9 mouse cellular contexts compared by ENCODE assay signal in genomic region chr7:125392536-125392935, GRCm38 (mm10). TPM values are rescaled to one million over a fixed set of nuclear protein-coding genes. Genes with fewer than 3 reads are reported as not detected.
DNase-seq lines count a peak whose midpoint lies in the region; ATAC-seq and TF ChIP-seq lines count a peak whose summit lies in the region.
"Had no signal": no experiment of that assay in that cellular context is flagged by ENCODE, and none has a peak within 500 bp of the region (broad histone marks: within the 10 kb centered on the region; RNA-seq: fewer than 3 reads in every experiment).

No protein-coding gene starts in this region.

- H3K36me3 ChIP-seq in forebrain, embryonic 11.5 days (ENCODE audit: control insufficient read depth, insufficient read depth, low read length): no peaks in the 10 kb centered on the region
- no peaks in the 10 kb centered on the region for H3K36me3 ChIP-seq in forebrain, postnatal 0 days (ENCODE audit: insufficient read depth)
- no peaks in the 10 kb centered on the region for H3K36me3 ChIP-seq in hindbrain, embryonic 15.5 days
- H3K36me3 ChIP-seq: liver, embryonic 13.5 days had no signal

- no peaks in the 10 kb centered on the region for H3K4me1 ChIP-seq in forebrain, embryonic 11.5 days (replicated peaks; ENCODE audit: control insufficient read depth, insufficient read depth, low read length)
- H3K4me1 ChIP-seq in forebrain, postnatal 0 days (ENCODE audit: insufficient read depth): no peaks in the 10 kb centered on the region
- peaks cover 13% of the 10 kb centered on the region for H3K4me1 ChIP-seq in hindbrain, embryonic 15.5 days (replicated peaks)

- H3K9ac ChIP-seq in forebrain, embryonic 11.5 days (ENCODE audit: low read length): peak overlapping the region; percentile 72; the same call in 1 of the 2 replicates
- H3K9ac ChIP-seq in forebrain, postnatal 0 days: no peak overlapping the region
- H3K9ac ChIP-seq in hindbrain, embryonic 15.5 days: no peak overlapping the region
- H3K9ac ChIP-seq: liver, embryonic 13.5 days had no signal

- no peak overlapping the region for H3K4me3 ChIP-seq in forebrain, embryonic 11.5 days (ENCODE audit: low read depth, low read length)
- no peak overlapping the region for H3K4me3 ChIP-seq in forebrain, postnatal 0 days (ENCODE audit: low read depth, low read length)
- no peak overlapping the region for H3K4me3 ChIP-seq in gastrocnemius, adult 2 months
- no peak overlapping the region for H3K4me3 ChIP-seq in hindbrain, embryonic 15.5 days

- no peak for TF ChIP-seq CTCF in forebrain, postnatal 0 days (IDR thresholded peaks at IDR 0.05; ENCODE audit: low read depth)
- TF ChIP-seq CTCF in gastrocnemius, adult 2 months (IDR thresholded peaks at IDR 0.05): no peak

- 62% methylated on average over 3 of the region's 3 CpGs for WGBS in forebrain, embryonic 11.5 days
- WGBS in forebrain, postnatal 0 days: 42% methylated on average over 3 of the region's 3 CpGs
- WGBS in hindbrain, embryonic 15.5 days: 35% methylated on average over 3 of the region's 3 CpGs

- ATAC-seq in forebrain, embryonic 11.5 days (replicated peaks; ENCODE audit: low FRiP score): no peak
- ATAC-seq in forebrain, postnatal 0 days: no peak
- no peak for ATAC-seq in hindbrain, embryonic 15.5 days (ENCODE audit: low FRiP score, low read depth)

- H3K9me3 ChIP-seq in forebrain, embryonic 11.5 days (ENCODE audit: control insufficient read depth, low read length): no peaks in the 10 kb centered on the region
- no peaks in the 10 kb centered on the region for H3K9me3 ChIP-seq in forebrain, postnatal 0 days (ENCODE audit: low read length)
- H3K9me3 ChIP-seq in hindbrain, embryonic 15.5 days: no peaks in the 10 kb centered on the region
- H3K9me3 ChIP-seq: liver, embryonic 13.5 days had no signal

- no peak overlapping the region; the same call in 1 of the 2 replicates for H3K4me2 ChIP-seq in forebrain, embryonic 11.5 days (ENCODE audit: low read depth, low read length, severe bottlenecking)
- H3K4me2 ChIP-seq in forebrain, postnatal 0 days (ENCODE audit: low read depth): no peak overlapping the region
- peak overlapping the region; percentile 87; the same call in 1 of the 2 replicates for H3K4me2 ChIP-seq in hindbrain, embryonic 15.5 days

- no peak overlapping the region for H3K27ac ChIP-seq in forebrain, embryonic 11.5 days (ENCODE audit: low read depth, low read length)
- no peak overlapping the region for H3K27ac ChIP-seq in forebrain, postnatal 0 days (ENCODE audit: low read depth, low read length)
- H3K27ac ChIP-seq in gastrocnemius, adult 2 months: peak overlapping the region; percentile 9
- H3K27ac ChIP-seq in hindbrain, embryonic 15.5 days (replicated peaks): no peak overlapping the region
- H3K27ac ChIP-seq: liver, embryonic 13.5 days had no signal

- no peaks in the 10 kb centered on the region for H3K27me3 ChIP-seq in forebrain, embryonic 11.5 days (ENCODE audit: control insufficient read depth, insufficient read depth, low read length)
- H3K27me3 ChIP-seq in forebrain, postnatal 0 days (ENCODE audit: insufficient read depth, low read length): no peaks in the 10 kb centered on the region
- H3K27me3 ChIP-seq in hindbrain, embryonic 15.5 days: no peaks in the 10 kb centered on the region

- intact Hi-C loops in gastrocnemius, adult 2 months (cut with DNase I): loop anchor here (5.0 to 10.0 kb wide), 2 partner anchors 1008 to 1265 kb away; no protein-coding TSS in a partner anchor

- DNase-seq in forebrain, embryonic 11.5 days (ENCODE audit: low spot score): peak; percentile 56
- no peak for DNase-seq in forebrain, postnatal 0 days
- DNase-seq in adipocyte (ENCODE audit: low spot score): peak; percentile 8
- DNase-seq in gastrocnemius, adult 2 months: peak; percentile 77
- DNase-seq in lung, postnatal 36 days: peak; percentile 11
- DNase-seq in ovary, postnatal 14 days (ENCODE audit: low spot score): no peak
- DNase-seq in spleen, postnatal 36 days (ENCODE audit: low spot score in 2 of 2): no peak
- DNase-seq: liver, embryonic 13.5 days had no signal

RNA-seq across cellular contexts. Expression of gene Kdm8, which starts 51.9 kb away (rescaled TPM):
- polyA plus RNA-seq in forebrain, embryonic 11.5 days (2014; fragmentation: Nextera tagmentation; extraction: Ambion mirVana): 11.4 and 12.9 TPM in 2 replicates
- 4.7 and 6.9 TPM in 2 replicates for total RNA-seq in forebrain, postnatal 0 days (2014; rRNA removed)
- polyA plus RNA-seq in forebrain, postnatal 0 days (2015; fragmentation: Nextera tagmentation; extraction: Ambion mirVana): 1.9 and 3.1 TPM in 2 replicates
- total RNA-seq in gastrocnemius, adult 2 months (2021): 1 to 10 TPM; 7.1 to 7.5 TPM
- polyA plus RNA-seq in hindbrain, embryonic 15.5 days (2015; fragmentation: Nextera tagmentation; extraction: Ambion mirVana): 5.1 and 5.4 TPM in 2 replicates

Comparison
In these comparisons a context has a peak if more than half of its experiments do, and no peak if none do; other contexts are left out.
1. DNase-seq: peak in forebrain, embryonic 11.5 days (single experiment), adipocyte (single experiment), gastrocnemius, adult 2 months (single experiment) and lung, postnatal 36 days (single experiment); none in forebrain, postnatal 0 days (single experiment), ovary, postnatal 14 days (single experiment) and spleen, postnatal 36 days (0 of 2).